Mouse (Mus musculus) C2C12 (cell line): Measurements from ENCODE around the gene Nsg2. TPM values are rescaled to one million over a fixed set of nuclear protein-coding genes. Genes with fewer than 3 reads are reported as not detected.

Source experiments
- H3K27me3 ChIP-seq: one replicate; pipeline ENCODE4 v1.6.1; 2011; ENCODE audit not compliant: control insufficient read depth, insufficient read depth, insufficient read length
- H3K36me3 ChIP-seq: one replicate; pipeline ENCODE4 v1.6.1; 2011; ENCODE audit not compliant: control insufficient read depth, insufficient read depth
- H3K4me3 ChIP-seq: one replicate; pipeline ENCODE4 v1.5.1; 2011; ENCODE audit warnings: mild to moderate bottlenecking, control low read depth; ENCODE audit not compliant: poor library complexity, insufficient read depth, severe bottlenecking
- H3K79me2 ChIP-seq: one replicate; pipeline ENCODE4 v1.6.1; 2011; ENCODE audit not compliant: control insufficient read depth, insufficient read depth
- H3K79me3 ChIP-seq: one replicate; pipeline ENCODE4 v1.6.1; 2011; ENCODE audit warnings: low read depth, control low read depth
- H3ac ChIP-seq: one replicate; pipeline ENCODE3; 2011; ENCODE audit warnings: low read depth; ENCODE audit not compliant: control insufficient read depth, insufficient read length
- CEBPB ChIP-seq: IDR thresholded peaks from one replicate; pipeline ENCODE4 v1.6.1; 2011; ENCODE audit warnings: low read depth, mild to moderate bottlenecking, control low read depth, moderate library complexity
- CTCF ChIP-seq: IDR thresholded peaks from one replicate; pipeline ENCODE4 v1.5.1; 2011; ENCODE audit not compliant: control insufficient read depth, insufficient read depth, insufficient read length
- FOSL1 ChIP-seq: IDR thresholded peaks from one replicate; pipeline ENCODE4 v1.8.0; 2011; ENCODE audit warnings: mild to moderate bottlenecking, low read length; ENCODE audit not compliant: poor library complexity, insufficient read depth, severe bottlenecking
- MAX ChIP-seq: IDR thresholded peaks from one replicate; pipeline ENCODE4 v1.6.1; 2011; ENCODE audit warnings: mild to moderate bottlenecking, control low read depth
- MYOD1 ChIP-seq: IDR thresholded peaks from one replicate; pipeline ENCODE4 v1.6.1; 2011; ENCODE audit warnings: low read depth; ENCODE audit not compliant: control insufficient read depth, insufficient read length
- MYOG ChIP-seq: IDR thresholded peaks from one replicate; pipeline ENCODE4 v1.6.1; 2011; ENCODE audit not compliant: control insufficient read depth, insufficient read length; ENCODE audit errors: extremely low read depth
- USF1 ChIP-seq: IDR thresholded peaks from one replicate; pipeline ENCODE4 v1.6.1; 2011; ENCODE audit warnings: low read depth, mild to moderate bottlenecking, control low read depth, moderate library complexity
- polyA plus RNA-seq: library from polyadenylated mRNA; unstranded; fragments of >200 nt; fragmentation: generic; extraction: Trizol; gene quantifications from one replicate; pipeline ENCODE4 v1.2.1, GENCODE M21; 2012; ENCODE audit warnings: missing spikeins

Nsg2 gene
- polyA plus RNA-seq, 1 experiment: not detected

DNA sequence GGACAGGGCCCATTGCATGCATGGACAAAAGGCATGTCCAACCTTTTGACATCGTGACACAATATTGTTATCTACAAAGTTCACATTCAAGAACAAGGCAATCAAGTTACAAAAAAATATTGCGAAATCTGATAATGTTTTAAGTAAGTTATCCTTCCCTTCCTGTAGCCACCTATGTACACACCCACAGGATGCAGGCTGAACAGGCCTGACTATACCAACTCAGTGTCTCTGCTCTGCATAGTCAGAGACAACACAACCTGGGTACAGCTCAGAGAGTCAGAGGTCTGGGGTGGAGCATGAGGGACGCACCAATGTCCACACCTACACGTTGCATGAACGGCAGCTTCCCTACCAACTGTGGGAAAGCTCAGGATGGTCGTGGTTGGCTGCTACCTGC, 96.1 kb downstream of the Nsg2 start:
- Histone ChIP-seq H3K79me2 (no peaks in the 10 kb centered on the region), H3ac (no peak overlapping the region), H3K27me3 (peaks cover 9% of the 10 kb centered on the region), H3K36me3 (no peaks in the 10 kb centered on the region), H3K4me3 (no peak overlapping the region), H3K79me3 (no peaks in the 10 kb centered on the region)
- TF ChIP-seq USF1 (no peak), MYOG (no peak), FOSL1 (no peak), CEBPB (no peak), MYOD1 (no peak), CTCF (no peak), MAX (no peak)

DNA sequence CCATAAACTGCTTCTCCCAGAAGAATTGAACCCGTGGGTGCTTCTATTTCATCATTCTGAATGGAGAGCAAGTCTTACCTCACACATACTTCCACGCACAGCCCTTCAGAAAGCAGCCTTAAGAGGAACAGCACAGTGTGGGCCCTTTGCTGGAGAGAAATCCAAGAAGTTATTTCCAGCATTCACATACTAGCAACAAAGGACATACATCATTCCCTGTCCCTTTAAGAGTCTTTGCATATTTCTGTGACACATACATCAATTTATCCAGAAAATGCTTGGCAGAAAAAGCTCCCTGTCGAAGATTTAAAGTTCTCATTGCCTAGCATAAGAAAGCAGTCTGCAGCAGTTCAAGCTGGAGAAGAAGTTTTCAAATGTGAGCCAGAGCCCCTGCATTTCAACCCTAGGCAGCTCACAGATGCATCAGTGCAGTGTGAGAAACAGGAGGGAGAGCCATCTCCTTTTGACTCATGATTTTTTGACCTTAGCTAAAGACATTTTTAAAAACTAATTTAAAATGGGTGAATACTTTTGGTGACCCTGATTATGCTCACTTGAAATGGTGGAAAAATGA, 100.9 kb downstream of the Nsg2 start:
- Histone ChIP-seq H3K4me3 (no peak overlapping the region), H3K27me3 (peaks cover 15% of the 10 kb centered on the region), H3K79me2 (no peaks in the 10 kb centered on the region), H3ac (no peak overlapping the region), H3K79me3 (no peaks in the 10 kb centered on the region), H3K36me3 (no peaks in the 10 kb centered on the region)
- TF ChIP-seq MAX (no peak), CEBPB (no peak), MYOD1 (no peak), MYOG (no peak), FOSL1 (no peak), USF1 (no peak), CTCF (no peak)

DNA sequence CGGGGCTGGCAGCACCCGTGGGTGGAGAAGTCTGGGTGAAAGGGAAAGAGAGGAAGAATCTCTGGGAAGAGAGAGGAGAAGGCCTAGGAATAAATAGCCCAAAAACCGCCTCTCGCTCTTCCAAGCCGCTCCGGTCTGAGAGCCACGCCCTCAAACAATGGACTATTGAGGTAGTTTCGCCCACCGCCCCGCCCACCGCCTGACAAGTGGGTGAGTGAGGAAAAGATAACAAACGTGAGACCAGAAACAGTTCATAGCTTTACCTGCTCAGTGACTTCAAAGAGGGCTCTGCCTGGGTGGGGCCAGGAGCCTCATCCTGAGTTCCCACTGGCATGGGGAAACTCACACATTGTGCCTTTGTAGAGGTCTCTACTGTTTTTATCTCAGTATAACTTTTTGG, 102.7 kb downstream of the Nsg2 start:
- Histone ChIP-seq H3K36me3 (no peaks in the 10 kb centered on the region), H3K79me3 (no peaks in the 10 kb centered on the region), H3K79me2 (no peaks in the 10 kb centered on the region), H3K4me3 (no peak overlapping the region), H3ac (no peak overlapping the region), H3K27me3 (peaks cover 29% of the 10 kb centered on the region)
- TF ChIP-seq MYOG: no peak
- TF ChIP-seq CTCF: no peak
- TF ChIP-seq CEBPB: no peak
- TF ChIP-seq MYOD1: no peak
- TF ChIP-seq MAX: no peak
- TF ChIP-seq USF1: no peak
- TF ChIP-seq FOSL1: no peak

DNA sequence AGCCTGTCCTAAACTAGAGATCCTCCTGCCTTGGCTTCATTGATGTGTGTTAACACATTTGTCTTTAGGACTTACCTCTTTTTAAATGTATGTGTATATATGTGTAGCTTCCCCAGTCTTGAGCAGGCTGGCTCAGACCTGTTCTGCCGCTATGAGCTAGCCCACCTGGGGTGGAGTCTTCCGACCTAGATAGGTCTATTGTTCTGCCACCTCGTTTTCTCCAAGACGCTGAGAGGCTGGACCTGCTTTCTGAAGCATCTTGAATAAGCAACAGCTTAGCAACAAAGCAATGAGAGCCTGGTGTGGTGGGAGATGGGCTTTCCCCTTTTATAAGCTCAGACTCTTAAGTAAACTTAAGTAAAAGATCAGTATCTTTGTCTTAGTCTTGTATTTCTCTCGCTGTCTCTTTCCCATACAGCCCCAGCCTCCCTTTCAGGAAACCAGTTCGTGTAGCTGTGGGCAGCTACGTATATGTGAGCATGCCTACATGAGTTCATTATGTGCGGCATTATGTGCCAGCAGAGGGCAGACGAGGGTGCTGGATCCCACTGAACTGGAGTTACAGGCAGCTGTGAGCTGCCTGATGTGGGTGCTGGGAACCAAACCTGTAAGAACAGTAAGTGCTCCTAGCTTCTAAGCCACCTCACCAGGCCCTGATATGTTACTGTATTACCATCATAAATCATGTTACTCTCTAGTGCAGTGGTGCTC, 104.3 kb downstream of the Nsg2 start:
- H3K79me2 ChIP-seq: no peaks in the 10 kb centered on the region
- no peak for TF ChIP-seq MYOD1
- H3ac ChIP-seq: no peak overlapping the region

DNA sequence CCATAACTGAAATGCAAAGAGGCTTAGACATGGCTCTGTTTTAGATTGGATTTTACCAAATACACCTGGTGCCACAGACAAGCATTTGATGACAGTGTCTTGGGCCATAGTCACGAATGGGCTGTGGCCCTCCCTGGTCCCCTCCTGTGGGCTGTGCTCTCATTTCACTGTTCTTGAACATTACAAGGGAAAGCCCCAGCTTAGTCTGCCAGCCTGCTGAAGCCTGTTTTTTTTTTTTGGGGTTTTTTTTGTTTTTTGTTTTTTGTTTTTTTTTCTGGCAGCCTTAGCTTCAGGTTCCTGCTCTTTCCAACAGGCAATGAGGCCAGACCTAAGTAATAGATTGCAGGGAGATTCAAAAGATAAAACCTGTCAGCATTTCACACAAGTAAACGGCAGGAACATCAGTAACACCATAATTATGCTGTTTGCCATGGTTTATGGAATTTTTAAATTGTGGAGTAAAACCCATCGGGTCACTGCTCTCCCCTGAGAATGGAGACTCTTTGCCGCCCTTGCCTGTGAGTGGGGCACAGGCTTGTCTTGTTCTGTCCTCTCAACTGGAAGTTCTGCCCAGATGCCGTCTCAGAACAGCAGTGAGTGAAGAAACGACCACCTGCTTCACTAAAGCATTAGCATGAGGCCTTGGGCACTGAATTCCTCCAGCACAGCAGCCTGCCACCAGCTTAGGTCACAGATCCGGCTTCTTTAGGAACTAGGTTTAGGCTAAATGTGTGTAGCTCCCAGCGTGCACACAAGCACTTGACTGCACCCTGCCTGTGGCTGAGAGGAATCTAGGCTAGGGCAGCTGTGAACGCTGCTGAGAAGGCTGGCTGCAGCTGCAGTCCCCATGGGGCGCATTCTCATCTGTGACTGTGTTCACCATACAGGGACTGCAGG, 105.7 kb downstream of the Nsg2 start:
- Histone ChIP-seq H3K36me3 (no peaks in the 10 kb centered on the region), H3K79me3 (no peaks in the 10 kb centered on the region), H3K79me2 (no peaks in the 10 kb centered on the region), H3K27me3 (peaks cover 33% of the 10 kb centered on the region), H3K4me3 (no peak overlapping the region), H3ac (no peak overlapping the region)
- TF ChIP-seq USF1: no peak
- TF ChIP-seq MYOD1: no peak
- no peak for TF ChIP-seq CEBPB
- no peak for TF ChIP-seq MYOG
- TF ChIP-seq MAX: no peak
- TF ChIP-seq CTCF: no peak

More for the DNA sequence above, 104.3 kb downstream of the Nsg2 start:
- Histone ChIP-seq H3K4me3 (no peak overlapping the region), H3K79me3 (no peaks in the 10 kb centered on the region), H3K27me3 (peaks cover 36% of the 10 kb centered on the region), H3K36me3 (no peaks in the 10 kb centered on the region)

DNA sequence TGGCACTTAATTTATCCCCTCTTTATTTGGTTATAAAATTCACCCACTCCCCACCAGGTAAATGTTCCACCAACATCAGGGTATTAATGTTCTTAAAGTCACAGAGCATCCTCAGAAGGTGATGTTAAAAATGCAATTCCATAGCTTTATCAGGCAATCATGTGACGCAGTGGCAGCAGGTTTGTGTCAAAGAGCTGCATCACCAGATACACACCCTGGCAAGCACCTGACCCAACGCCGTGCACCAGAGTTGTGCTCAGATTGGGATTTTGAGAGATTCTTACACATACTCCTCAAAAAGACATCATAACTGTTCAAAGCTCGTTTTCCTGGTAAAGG, 106.4 kb downstream of the Nsg2 start:
- H3K79me3 ChIP-seq: no peaks in the 10 kb centered on the region
- H3ac ChIP-seq: no peak overlapping the region
- H3K79me2 ChIP-seq: no peaks in the 10 kb centered on the region
- H3K27me3 ChIP-seq: peaks cover 35% of the 10 kb centered on the region
- no peaks in the 10 kb centered on the region for H3K36me3 ChIP-seq
- no peak overlapping the region for H3K4me3 ChIP-seq
- TF ChIP-seq CEBPB (no peak), MYOD1 (no peak), USF1 (no peak), MAX (no peak), CTCF (no peak), MYOG (no peak), FOSL1 (no peak)
